Mouse (Mus musculus): ENCODE measurements around the gene Npm1. TPM values are rescaled to one million over a fixed set of nuclear protein-coding genes. Genes with fewer than 3 reads are reported as not detected.

The Npm1 gene
- total RNA-seq, 1 experiment: 2,502 TPM

DNA sequence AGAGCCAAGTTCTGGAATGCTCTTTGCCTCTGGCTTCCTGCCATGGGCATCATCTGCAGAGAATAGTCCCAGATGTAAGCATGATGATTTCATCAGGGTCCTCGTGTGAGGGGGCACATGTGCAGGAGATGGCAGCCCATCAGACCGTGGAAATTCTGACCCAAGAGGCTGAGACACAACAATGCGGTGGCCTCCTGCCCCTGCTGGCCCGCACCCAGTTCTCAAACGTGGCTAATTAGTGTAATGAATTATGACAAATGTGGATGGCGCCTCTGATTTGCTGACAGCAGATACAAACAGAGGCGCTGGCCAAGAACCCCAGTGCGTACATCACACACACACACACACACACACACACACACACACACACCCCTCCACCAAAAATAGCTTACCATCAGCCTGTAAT lies 58.1 kb downstream of the Npm1 start:
- Histone ChIP-seq H3K4me3 (ENCODE audit: insufficient read depth in 1 of 2, low read depth in 1 of 2, low read length in 2 of 2, poor library complexity in 1 of 2, severe bottlenecking in 1 of 2) (no peak overlapping the region), H3K9ac (ENCODE audit: insufficient read depth, low read depth, low read length, poor library complexity, severe bottlenecking) (no peak overlapping the region), H3K4me1 (ENCODE audit: control insufficient read depth in 2 of 2, insufficient read depth in 2 of 2, low read length in 2 of 2, poor library complexity in 1 of 2) (peaks cover 0 to 3% of the 10 kb centered on the region in 2 experiments; a peak in 2 of 4 replicates), H3K27ac (ENCODE audit: insufficient read depth, low read depth, low read length, poor library complexity, severe bottlenecking) (no peak overlapping the region), H3K36me3 (ENCODE audit: control insufficient read depth, insufficient read depth, low read length, poor library complexity, severe bottlenecking) (no peaks in the 10 kb centered on the region), H3K9me3 (ENCODE audit: control insufficient read depth, insufficient read depth, low read depth, low read length) (no peaks in the 10 kb centered on the region)
- DNase-seq (ENCODE audit: low read depth, low spot score): no peak
- TF ChIP-seq HCFC1 (IDR thresholded peaks at IDR 0.05; ENCODE audit: borderline replicate concordance, insufficient read depth, low read length) (no peak), CHD2 (IDR thresholded peaks at IDR 0.05; ENCODE audit: low read depth, low read length) (no peak), MAFK (IDR thresholded peaks at IDR 0.05; ENCODE audit: insufficient read depth, low read depth, low read length) (no peak), ZC3H11A (IDR thresholded peaks at IDR 0.05; ENCODE audit: borderline replicate concordance, low read depth, low read length) (no peak), ZNF384 (IDR thresholded peaks at IDR 0.05; ENCODE audit: low read depth, low read length) (no peak)
- in situ Hi-C loops (cut with MboI; ENCODE audit: low sequenced_read_pairs in 2 of 2, unreplicated experiment in 2 of 2): no loop called here

GRCm38 (mm10) chr11:33103291-33103943 lies 59.6 kb downstream of the Npm1 start:
- no peak for TF ChIP-seq ZNF384 (IDR thresholded peaks at IDR 0.05; ENCODE audit: low read depth, low read length)
- TF ChIP-seq MAFK (IDR thresholded peaks at IDR 0.05; ENCODE audit: insufficient read depth, low read depth, low read length): peak; percentile 94
- Histone ChIP-seq H3K4me1 (ENCODE audit: control insufficient read depth in 2 of 2, insufficient read depth in 2 of 2, low read length in 2 of 2, poor library complexity in 1 of 2) (peaks cover 0 to 3% of the 10 kb centered on the region in 2 experiments; a peak in 2 of 4 replicates), H3K9me3 (ENCODE audit: control insufficient read depth, insufficient read depth, low read depth, low read length) (no peaks in the 10 kb centered on the region), H3K9ac (ENCODE audit: insufficient read depth, low read depth, low read length, poor library complexity, severe bottlenecking) (no peak overlapping the region), H3K36me3 (ENCODE audit: control insufficient read depth, insufficient read depth, low read length, poor library complexity, severe bottlenecking) (no peaks in the 10 kb centered on the region), H3K4me3 (ENCODE audit: insufficient read depth in 1 of 2, low read depth in 1 of 2, low read length in 2 of 2, poor library complexity in 1 of 2, severe bottlenecking in 1 of 2) (no peak overlapping the region), H3K27ac (ENCODE audit: insufficient read depth, low read depth, low read length, poor library complexity, severe bottlenecking) (no peak overlapping the region)
- in situ Hi-C loops (cut with MboI; ENCODE audit: low sequenced_read_pairs in 2 of 2, unreplicated experiment in 2 of 2): no loop called here
- DNase-seq (ENCODE audit: low read depth, low spot score): no peak

Other genes starting within 250 kb of the Npm1 start
- 1.6 and 4.8 TPM in 2 replicates for gene Fgf18, start 15.8 kb downstream of the Npm1 start, total RNA-seq (2012; rRNA removed)
- 0.48 and 0.54 TPM in 2 replicates for gene Tlx3, start 40.4 kb upstream of the Npm1 start, total RNA-seq (2012; rRNA removed)
- 3.3 and 4.3 TPM in 2 replicates for gene Gm12117, start 113.5 kb upstream of the Npm1 start, total RNA-seq (2012; rRNA removed)

Measured in ES-E14 (cell line).